ENCODE assay signal across 14 mouse cellular contexts in genomic region chr11:36000038-36000437, GRCm38 (mm10). TPM values are rescaled to one million over a fixed set of nuclear protein-coding genes. Genes with fewer than 3 reads are reported as not detected.
DNase-seq lines count a peak whose midpoint lies in the region; ATAC-seq lines count a peak whose summit lies in the region.
"Had no signal": no experiment of that assay in that cellular context is flagged by ENCODE, and none has a peak within 500 bp of the region (broad histone marks: within the 10 kb centered on the region; RNA-seq: fewer than 3 reads in every experiment).

No protein-coding gene starts in this region.

- peaks cover 21% of the 10 kb centered on the region for H3K27me3 ChIP-seq in embryonic facial prominence, embryonic 14.5 days (replicated peaks; ENCODE audit: control insufficient read depth, insufficient read depth, low read length)
- H3K27me3 ChIP-seq in embryonic facial prominence, embryonic 10.5 days (replicated peaks; ENCODE audit: low read depth, poor library complexity, severe bottlenecking) = peaks cover 43% of the 10 kb centered on the region
- H3K27me3 ChIP-seq in hindbrain, embryonic 15.5 days = no peaks in the 10 kb centered on the region
- no peaks in the 10 kb centered on the region for H3K27me3 ChIP-seq in midbrain, embryonic 16.5 days (ENCODE audit: control insufficient read depth, insufficient read depth, low read depth, low read length)

- no peak overlapping the region for H3K4me3 ChIP-seq in embryonic facial prominence, embryonic 14.5 days (ENCODE audit: low read depth, low read length)
- no peak overlapping the region for H3K4me3 ChIP-seq in embryonic facial prominence, embryonic 10.5 days
- no peak overlapping the region for H3K4me3 ChIP-seq in hindbrain, embryonic 15.5 days
- H3K4me3 ChIP-seq in midbrain, embryonic 16.5 days (ENCODE audit: low read depth, low read length) = no peak overlapping the region
- H3K4me3 ChIP-seq: heart, embryonic 15.5 days; liver, embryonic 12.5 days; megakaryocyte, embryonic 14.5 days had no signal

- DNase-seq in embryonic facial prominence, embryonic 14.5 days (ENCODE audit: low spot score) = no peak
- no peak for DNase-seq in embryonic facial prominence, embryonic 10.5 days (ENCODE audit: low spot score)
- peak; percentile 37 for DNase-seq in embryo, embryonic 11 days
- no peak for DNase-seq in right cerebral cortex, postnatal 25 days
- DNase-seq in gastrocnemius, postnatal 14 days = no peak
- DNase-seq in thymus, postnatal 0 days (ENCODE audit: low spot score) = no peak
- DNase-seq: adrenal gland, postnatal 10 days; cerebellum, postnatal 25 days had no signal

- no peak overlapping the region for H3K4me2 ChIP-seq in embryonic facial prominence, embryonic 14.5 days (ENCODE audit: low read depth, low read length)
- H3K4me2 ChIP-seq in hindbrain, embryonic 15.5 days = peak overlapping the region; percentile 22
- peak overlapping the region; percentile 15; the same call in 1 of the 2 replicates for H3K4me2 ChIP-seq in midbrain, embryonic 16.5 days (ENCODE audit: low read length)
- H3K4me2 ChIP-seq: heart, embryonic 15.5 days had no signal

- intact Hi-C loops in gastrocnemius, postnatal 14 days (cut with DNase I; ENCODE audit: low total_unique reads) = loop anchor here (5.0 kb wide), 1 partner anchor 78 kb away; no protein-coding TSS in a partner anchor

- no peak overlapping the region for H3K27ac ChIP-seq in embryonic facial prominence, embryonic 14.5 days (replicated peaks; ENCODE audit: low read depth, low read length)
- no peak overlapping the region for H3K27ac ChIP-seq in embryonic facial prominence, embryonic 10.5 days (replicated peaks)
- no peak overlapping the region for H3K27ac ChIP-seq in hindbrain, embryonic 15.5 days (replicated peaks)
- H3K27ac ChIP-seq in midbrain, embryonic 16.5 days (ENCODE audit: low read length) = peak overlapping the region; percentile 43; the same call in 1 of the 2 replicates
- H3K27ac ChIP-seq: heart, embryonic 15.5 days; kidney, postnatal 0 days; liver, embryonic 12.5 days had no signal

- 0 out of 2 replicates have a peak, but pooled peaks cover 4% of the 10 kb centered on the region for H3K9me3 ChIP-seq in embryonic facial prominence, embryonic 14.5 days (ENCODE audit: control insufficient read depth, low read length)
- no peaks in the 10 kb centered on the region for H3K9me3 ChIP-seq in embryonic facial prominence, embryonic 10.5 days
- H3K9me3 ChIP-seq in hindbrain, embryonic 15.5 days = no peaks in the 10 kb centered on the region
- H3K9me3 ChIP-seq in midbrain, embryonic 16.5 days (replicated peaks; ENCODE audit: control insufficient read depth, low read length, poor library complexity, severe bottlenecking) = no peaks in the 10 kb centered on the region
- H3K9me3 ChIP-seq: heart, embryonic 15.5 days had no signal

- WGBS in embryonic facial prominence, embryonic 14.5 days = 18% methylated on average over 4 of the region's 4 CpGs
- 7% methylated on average over 4 of the region's 4 CpGs for WGBS in embryonic facial prominence, embryonic 10.5 days
- WGBS in hindbrain, embryonic 15.5 days = 6% methylated on average over 4 of the region's 4 CpGs
- 15% methylated on average over 4 of the region's 4 CpGs for WGBS in midbrain, embryonic 16.5 days

- H3K9ac ChIP-seq in embryonic facial prominence, embryonic 14.5 days (ENCODE audit: low read depth, low read length) = no peak overlapping the region
- H3K9ac ChIP-seq in hindbrain, embryonic 15.5 days = no peak overlapping the region
- H3K9ac ChIP-seq in midbrain, embryonic 16.5 days (ENCODE audit: low read depth, low read length) = no peak overlapping the region; the same call in 1 of the 2 replicates
- H3K9ac ChIP-seq: heart, embryonic 15.5 days; liver, embryonic 12.5 days had no signal

- no peaks in the 10 kb centered on the region for H3K4me1 ChIP-seq in embryonic facial prominence, embryonic 14.5 days (ENCODE audit: control insufficient read depth, insufficient read depth, low read length)
- peaks cover 31% of the 10 kb centered on the region for H3K4me1 ChIP-seq in embryonic facial prominence, embryonic 10.5 days
- peaks cover 24% of the 10 kb centered on the region for H3K4me1 ChIP-seq in hindbrain, embryonic 15.5 days (replicated peaks)
- peaks cover 23% of the 10 kb centered on the region for H3K4me1 ChIP-seq in midbrain, embryonic 16.5 days (ENCODE audit: control insufficient read depth, insufficient read depth, low read length)

- no peaks in the 10 kb centered on the region for H3K36me3 ChIP-seq in embryonic facial prominence, embryonic 14.5 days (ENCODE audit: control insufficient read depth, insufficient read depth, low read length)
- H3K36me3 ChIP-seq in embryonic facial prominence, embryonic 10.5 days (replicated peaks) = no peaks in the 10 kb centered on the region
- no peaks in the 10 kb centered on the region for H3K36me3 ChIP-seq in hindbrain, embryonic 15.5 days
- peaks cover 5% of the 10 kb centered on the region; the same call in 1 of the 2 replicates for H3K36me3 ChIP-seq in midbrain, embryonic 16.5 days (ENCODE audit: control insufficient read depth, insufficient read depth, low read length)
- H3K36me3 ChIP-seq: heart, embryonic 15.5 days; liver, embryonic 12.5 days had no signal

- ATAC-seq in embryonic facial prominence, embryonic 14.5 days (ENCODE audit: low read depth) = peak; percentile 51; the same call in 1 of the 2 replicates
- peak; percentile 23 for ATAC-seq in hindbrain, embryonic 15.5 days (ENCODE audit: low FRiP score, low read depth)
- ATAC-seq in midbrain, embryonic 16.5 days = peak; percentile 24; the same call in 1 of the 2 replicates

RNA-seq across cellular contexts. Expression of gene Wwc1, which starts 19.7 kb away (rescaled TPM):
- polyA plus RNA-seq in embryonic facial prominence, embryonic 14.5 days (2014; fragmentation: Nextera tagmentation; extraction: Ambion mirVana) = 4.1 and 4.3 TPM in 2 replicates
- polyA plus RNA-seq in embryonic facial prominence, embryonic 10.5 days (2016; fragmentation: Nextera tagmentation; extraction: Ambion mirVana) = 4.2 and 4.4 TPM in 2 replicates
- polyA plus RNA-seq in hindbrain, embryonic 15.5 days (2015; fragmentation: Nextera tagmentation; extraction: Ambion mirVana) = 13.5 and 13.8 TPM in 2 replicates
- polyA plus RNA-seq in midbrain, embryonic 16.5 days (2015; fragmentation: Nextera tagmentation; extraction: Ambion mirVana) = 6.9 and 7.8 TPM in 2 replicates
- under 1 TPM; 0.23 to 0.55 TPM for total RNA-seq in gastrocnemius, postnatal 14 days (2021)
- polyA plus RNA-seq in thymus, postnatal 0 days (2015; fragmentation: Nextera tagmentation; extraction: Ambion mirVana) = 1.2 and 1.5 TPM in 2 replicates
